Mouse (Mus musculus) layer of hippocampus, adult 9-11 months (tissue): ENCODE data around the gene Polr2f.
A peak's percentile ranks its signal among the peaks of the same experiment; 100 is the strongest.

ENCODE experiments used
- DNase-seq: peaks from one replicate; pipeline ENCODE4 v3.0.0; 2022

Gene Polr2f

GRCm38 (mm10) chr15:79164251-79164650 is 23.4 kb downstream of the Polr2f start:
- no peak for DNase-seq

GRCm38 (mm10) chr15:79165140-79165539 is 24.3 kb downstream of the Polr2f start, which contains the start of gene Sox10:
Gene Sox10 (minus strand): TSS chr15:79165240.
- DNase-seq, result no peak

GRCm38 (mm10) chr15:79166712-79167111 is 25.9 kb downstream of the Polr2f start:
- DNase-seq, result peak; percentile 77

GRCm38 (mm10) chr15:79176905-79177304 is 36.1 kb downstream of the Polr2f start:
- DNase-seq, result no peak

DNA sequence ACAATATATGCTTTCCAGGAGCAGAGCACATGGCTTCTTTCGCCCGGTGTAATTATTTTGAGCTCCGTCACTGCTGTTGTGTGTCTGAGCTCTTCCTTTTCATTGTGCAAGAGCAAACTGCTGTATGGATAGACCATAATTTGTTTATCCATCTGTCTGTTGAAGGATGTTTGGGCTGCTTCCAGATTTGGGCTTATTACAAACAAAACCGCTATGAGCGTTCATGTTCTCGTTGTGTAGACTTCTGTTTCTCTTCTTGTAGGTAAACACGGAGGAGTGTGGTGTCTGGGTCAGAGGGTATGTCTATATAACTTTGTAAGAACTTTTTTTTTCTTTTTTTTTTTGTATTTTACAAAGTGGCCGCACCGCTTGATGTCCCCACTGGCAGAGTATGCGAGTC is 44.4 kb downstream of the Polr2f start:
- DNase-seq, result no peak

DNA sequence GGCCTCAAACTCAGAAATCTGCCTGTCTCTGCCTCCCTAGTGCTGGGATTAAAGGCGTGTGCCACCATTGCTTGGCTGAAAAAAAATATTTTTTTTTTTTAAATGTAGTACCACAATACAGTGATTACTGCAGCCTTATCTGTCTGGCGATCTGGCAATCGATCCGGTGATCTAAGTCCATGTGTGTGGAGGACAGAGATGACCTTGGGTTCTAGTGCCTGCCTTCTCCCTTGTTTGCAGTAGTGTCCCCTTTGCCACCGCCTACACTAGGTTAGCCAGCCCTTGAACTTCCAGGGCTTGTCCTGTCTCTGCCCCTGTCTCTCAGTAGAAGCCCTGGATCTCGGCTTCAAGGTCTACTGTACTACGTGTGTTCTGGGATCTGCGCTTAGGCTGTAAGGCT is 47.0 kb downstream of the Polr2f start:
- no peak for DNase-seq

DNA sequence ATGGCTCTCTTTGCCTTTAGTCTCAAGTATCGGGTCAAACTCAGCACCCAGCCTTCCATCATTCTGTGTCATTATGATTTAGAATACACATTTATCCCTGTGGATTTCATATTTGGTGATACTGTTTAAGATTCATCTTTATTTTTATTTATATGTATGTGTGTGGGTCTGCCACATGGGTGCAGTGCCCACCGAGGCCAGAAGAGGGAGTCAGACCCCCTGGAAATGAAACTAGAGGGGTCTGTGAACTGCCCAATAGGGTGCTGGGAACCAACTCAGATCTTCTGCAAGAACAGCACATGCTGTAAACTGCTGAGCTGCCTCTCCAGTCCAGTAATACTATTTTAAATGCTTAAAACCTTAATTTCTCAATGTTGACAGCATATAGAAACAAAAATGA is 50.6 kb downstream of the Polr2f start:
- no peak for DNase-seq

GRCm38 (mm10) chr15:79192450-79192849 is 51.6 kb downstream of the Polr2f start:
- no peak for DNase-seq

- peak; percentile 82 for DNase-seq
Observed at GRCm38 (mm10) chr15:79192885-79193845, 52.4 kb downstream of the Polr2f start.

DNA sequence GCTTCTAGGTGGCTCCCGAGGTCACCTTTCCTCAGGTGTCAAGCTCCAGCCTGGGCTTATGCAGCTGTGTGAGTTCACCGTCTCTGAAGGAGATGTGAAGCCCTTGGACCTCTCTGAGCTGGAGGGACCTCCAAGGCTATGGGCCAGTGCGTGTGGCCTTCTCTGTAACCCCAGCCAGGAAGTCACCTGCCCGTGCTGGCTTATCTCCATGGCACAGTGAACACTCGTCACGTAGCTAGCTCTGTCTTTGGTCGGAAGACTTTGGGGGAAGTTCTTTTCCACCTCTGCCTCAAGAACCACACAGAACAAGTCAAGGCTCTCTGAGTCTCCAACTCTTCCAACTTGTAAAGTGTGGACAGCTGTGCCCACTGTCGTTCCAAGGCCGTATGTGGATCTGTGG is 53.2 kb downstream of the Polr2f start:
- no peak for DNase-seq

DNA sequence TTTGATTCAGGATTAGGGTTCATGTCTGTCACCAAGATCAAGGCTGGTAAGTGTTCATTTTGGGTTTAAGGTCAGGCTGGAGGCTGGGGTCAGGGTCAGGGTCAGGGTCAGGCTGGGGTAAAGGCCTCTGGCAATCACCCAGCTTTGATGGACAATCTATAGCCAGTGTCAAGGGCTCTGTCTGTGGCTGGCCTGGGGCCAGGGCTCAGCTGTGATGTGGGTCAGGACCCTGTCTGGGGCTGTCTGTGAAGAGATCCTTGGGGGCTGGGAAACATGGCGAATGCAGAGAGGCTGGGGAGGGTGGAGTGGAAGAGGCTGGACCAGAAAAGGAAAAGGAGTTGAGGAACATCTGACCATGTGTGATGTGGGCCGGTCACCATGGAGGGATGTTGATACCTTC is 54.1 kb downstream of the Polr2f start:
- no peak for DNase-seq

DNA sequence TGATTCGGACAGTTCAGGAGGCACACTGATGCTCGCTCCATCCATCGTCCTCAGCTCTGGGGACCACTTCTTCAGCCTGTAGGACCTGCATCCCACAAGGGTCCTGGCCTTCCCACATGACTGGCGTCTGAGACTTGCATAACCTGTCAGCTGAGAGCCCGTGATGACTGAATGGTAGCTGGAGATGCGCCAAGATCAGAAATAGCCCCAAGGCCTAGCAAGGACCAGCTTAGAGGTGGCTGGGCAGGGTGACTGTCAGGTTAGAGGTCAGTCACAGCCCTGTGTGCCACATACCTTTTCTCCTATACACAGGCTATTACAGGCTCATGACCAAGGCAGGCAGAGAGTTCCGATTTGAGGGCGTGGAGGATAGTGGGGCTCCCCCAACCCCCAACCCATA is 54.7 kb downstream of the Polr2f start:
- no peak for DNase-seq

DNA sequence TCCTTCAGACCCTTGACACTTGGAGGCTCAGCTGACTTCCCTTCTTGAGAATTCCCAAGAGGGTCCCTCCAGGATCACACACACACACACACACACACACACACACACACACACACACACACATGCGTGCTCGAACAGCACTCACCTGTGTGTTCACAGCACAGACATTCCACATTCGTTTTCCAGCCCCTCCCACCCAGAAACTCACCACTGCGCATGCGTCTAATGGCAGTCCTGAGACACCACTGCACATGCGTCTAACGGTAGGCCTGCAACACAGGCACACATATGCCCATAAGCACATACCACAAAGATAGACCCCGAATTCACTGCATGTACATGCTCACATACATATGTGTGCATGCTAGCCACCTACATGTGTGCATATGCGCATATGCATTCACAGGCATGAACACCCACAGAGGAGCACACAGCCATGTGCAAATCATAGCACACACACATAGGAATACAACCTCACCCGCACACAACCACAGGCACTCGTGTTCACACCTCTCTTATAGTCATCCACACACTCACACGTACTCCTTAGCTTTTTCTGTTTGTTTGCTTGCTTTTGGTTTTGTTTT is 58.7 kb downstream of the Polr2f start:
- DNase-seq, result no peak
